Mouse (Mus musculus): ENCODE measurements around the gene Gm21725.
"Not testable (repeated sequence)": the region's sequence is repeated elsewhere in the genome, so short reads cannot be mapped to it uniquely, and the experiment has no call there.

Gm21725 gene

DNA sequence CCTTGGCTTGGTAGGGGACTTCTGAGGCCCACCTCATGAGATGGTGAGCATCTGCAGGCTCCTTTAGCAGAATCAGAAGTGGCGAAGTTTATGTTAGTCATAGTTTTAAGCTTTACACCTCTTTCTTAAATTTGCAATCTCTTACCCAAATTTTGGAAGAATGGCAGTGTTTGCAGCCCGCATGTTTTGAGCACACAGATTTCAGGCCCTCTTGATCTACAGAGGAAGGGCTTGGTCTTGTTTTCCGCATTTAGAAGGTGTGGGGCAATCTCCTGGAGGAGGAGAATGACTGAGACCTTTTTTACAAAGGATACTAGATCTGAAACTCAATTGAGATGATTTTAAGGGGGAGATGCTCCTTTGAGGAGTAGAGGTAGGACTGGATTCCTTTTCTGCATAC lies at the start of gene Gm21725:
Gene Gm21725, minus strand, starts transcription at position 101 of the 400 bp plus-strand sequence.
- in situ Hi-C loops (cut with MboI; ENCODE audit: low sequenced_read_pairs), result not testable (repeated sequence)
